Mouse (Mus musculus) midbrain, postnatal 0 days (tissue): Measurements from ENCODE around the gene Gmds. TPM values are rescaled to one million over a fixed set of nuclear protein-coding genes. Genes with fewer than 3 reads are reported as not detected.

Experiments
- ATAC-seq: fragments of 200-750 bp; cut with Nextera tagmentation; 2 replicates; pipeline ENCODE4 v1.8.0; 2017; ENCODE audit warnings: moderate number of reproducible peaks, mild to moderate bottlenecking, moderate TSS enrichment, moderate library complexity; ENCODE audit not compliant: low FRiP score
- DNase-seq: peaks from one replicate; pipeline ENCODE4 v3.0.0-alpha.2; 2015; ENCODE audit warnings: low spot score
- H3K27ac ChIP-seq: fragments of 300-500 bp; sonication (generic); 2 replicates; pipeline ENCODE4 v1.5.1; 2014; ENCODE audit warnings: low read depth, mild to moderate bottlenecking, low read length, mixed read lengths
- H3K27me3 ChIP-seq: fragments of 300-500 bp; sonication (generic); 2 replicates; pipeline ENCODE4 v1.6.1; 2014; ENCODE audit warnings: low read length, control low read depth, mixed read lengths; ENCODE audit not compliant: insufficient read depth
- H3K36me3 ChIP-seq: fragments of 300-500 bp; sonication (generic); 2 replicates; pipeline ENCODE4 v1.6.1; 2014; ENCODE audit warnings: low read length, control low read depth, mixed read lengths; ENCODE audit not compliant: insufficient read depth
- H3K4me1 ChIP-seq: fragments of 300-500 bp; sonication (generic); 2 replicates; pipeline ENCODE4 v1.6.1; 2014; ENCODE audit warnings: mild to moderate bottlenecking, control low read depth, antibody characterized with exemption, low read length, mixed read lengths; ENCODE audit not compliant: insufficient read depth
- H3K4me2 ChIP-seq: fragments of 300-500 bp; sonication (generic); 2 replicates; pipeline ENCODE4 v1.6.1; 2014; ENCODE audit warnings: low read depth, mild to moderate bottlenecking, low read length, mixed read lengths; ENCODE audit not compliant: poor library complexity, severe bottlenecking
- H3K4me3 ChIP-seq: fragments of 300-500 bp; sonication (generic); 2 replicates; pipeline ENCODE4 v1.5.1; 2014; ENCODE audit warnings: low read depth, mild to moderate bottlenecking, low read length, moderate library complexity
- H3K9ac ChIP-seq: fragments of 300-500 bp; sonication (generic); replicated peaks from 2 replicates; pipeline ENCODE4 v1.6.1; 2014; ENCODE audit warnings: mild to moderate bottlenecking, low read length, moderate library complexity, mixed read lengths; ENCODE audit not compliant: poor library complexity, severe bottlenecking
- H3K9me3 ChIP-seq: fragments of 300-500 bp; sonication (generic); 2 replicates; pipeline ENCODE4 v1.6.1; 2016; ENCODE audit warnings: low read length, control low read depth
- CTCF ChIP-seq: IDR thresholded peaks from 2 replicates; pipeline ENCODE4 v1.5.1; 2016; ENCODE audit warnings: antibody characterized with exemption, mild to moderate bottlenecking
- WGBS: fragments of 180-500 bp; shearing (Covaris S2); extraction: QIAGEN DNeasy Blood & Tissue Kit; methylation state at CpG from one replicate; pipeline ENCODE4 v1.1.7; 2014; 5-methylcytosine and 5-hydroxymethylcytosine counted together
- polyA plus RNA-seq: library from polyadenylated mRNA; unstranded; fragments of >200 nt; fragmentation: Nextera tagmentation; extraction: Ambion mirVana; gene quantifications from 2 replicates; pipeline ENCODE4 v1.2.1, GENCODE M21; 2015
- total RNA-seq: library from RNA; depleted of rRNA; stranded (reverse); fragments of >200 nt; gene quantifications from 2 replicates; pipeline ENCODE4 v1.2.3, GENCODE M21; 2014

Gene Gmds
- total and polyA plus RNA-seq, 2 experiments from 2014 or later, result 8.7 to 28.6 TPM

GRCm38 (mm10) chr13:32371874-32372530 is 33.5 kb upstream of the Gmds start:
- no peak overlapping the region for H3K4me2 ChIP-seq
- 79% methylated on average over 4 of the region's 4 CpGs for WGBS
- no peaks in the 10 kb centered on the region for H3K4me1 ChIP-seq
- no peaks in the 10 kb centered on the region for H3K9me3 ChIP-seq
- DNase-seq, result no peak
- TF ChIP-seq CTCF, result no peak
- no peak for ATAC-seq
- H3K27ac ChIP-seq, result no peak overlapping the region
- H3K4me3 ChIP-seq, result no peak overlapping the region
- no peaks in the 10 kb centered on the region for H3K27me3 ChIP-seq
- H3K36me3 ChIP-seq, result no peaks in the 10 kb centered on the region
- no peak overlapping the region for H3K9ac ChIP-seq

- Histone ChIP-seq H3K27ac (no peak overlapping the region), H3K36me3 (no peaks in the 10 kb centered on the region), H3K4me2 (no peak overlapping the region), H3K27me3 (no peaks in the 10 kb centered on the region), H3K9ac (no peak overlapping the region), H3K4me1 (no peaks in the 10 kb centered on the region), H3K4me3 (no peak overlapping the region), H3K9me3 (no peaks in the 10 kb centered on the region)
- WGBS, result 81% methylated on average over 7 of the region's 7 CpGs
- DNase-seq, result no peak
- no peak for TF ChIP-seq CTCF
- ATAC-seq, result no peak
Measured at GRCm38 (mm10) chr13:32370751-32371150, 32.2 kb upstream of the Gmds start.

- ATAC-seq, result no peak
- H3K9ac ChIP-seq, result no peak overlapping the region
- H3K27me3 ChIP-seq, result no peaks in the 10 kb centered on the region
- TF ChIP-seq CTCF, result no peak
- no peaks in the 10 kb centered on the region for H3K4me1 ChIP-seq
- H3K4me2 ChIP-seq, result no peak overlapping the region
- DNase-seq, result no peak
- 81% methylated on average over 1 of the region's 1 CpGs for WGBS
- no peaks in the 10 kb centered on the region for H3K36me3 ChIP-seq
- no peaks in the 10 kb centered on the region for H3K9me3 ChIP-seq
- H3K4me3 ChIP-seq, result no peak overlapping the region
- no peak overlapping the region for H3K27ac ChIP-seq
Measured at GRCm38 (mm10) chr13:32370135-32370534, 31.6 kb upstream of the Gmds start.

DNA sequence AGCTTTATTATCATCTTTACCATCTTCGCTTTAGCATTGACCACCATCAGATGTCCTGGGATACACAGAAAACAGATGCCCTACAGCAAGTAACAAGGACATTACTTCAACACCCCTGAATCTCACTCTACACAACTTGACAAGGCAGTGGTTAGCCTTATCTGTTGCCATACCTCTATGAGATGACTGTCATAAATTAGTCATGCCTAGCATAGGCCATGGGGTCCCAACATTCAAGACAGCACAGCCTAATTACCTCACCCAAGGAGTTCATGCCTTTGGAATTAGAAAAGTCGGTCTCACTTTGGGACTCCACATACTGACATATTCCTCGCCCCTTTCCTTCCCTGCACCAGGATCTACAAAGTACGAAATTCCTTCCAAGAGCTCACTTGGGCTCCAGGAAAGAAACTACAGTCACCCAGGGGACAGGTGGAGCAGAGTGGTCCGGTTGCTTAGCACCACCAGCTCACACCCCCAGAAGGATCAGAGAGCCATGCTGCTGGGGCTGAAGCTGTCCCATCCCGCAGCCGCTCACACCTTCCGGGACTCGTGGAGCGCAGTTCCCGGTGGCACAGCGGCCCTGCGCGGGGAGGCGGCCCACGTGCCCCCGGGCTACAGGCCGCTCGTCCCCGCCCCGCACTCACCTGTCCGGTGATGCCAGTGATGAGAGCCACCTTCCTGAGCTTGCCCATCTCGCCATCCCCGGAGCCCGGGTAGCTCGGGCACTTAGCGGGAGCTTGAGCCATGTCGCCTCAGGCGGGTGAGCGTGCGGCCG is 616 bp downstream of the Gmds start:
- DNase-seq (peak; percentile 12), ATAC-seq (peak; percentile 77)
- peak overlapping the region; percentile 77 for H3K27ac ChIP-seq
- H3K4me1 ChIP-seq, result no peaks in the 10 kb centered on the region
- WGBS, result 4% methylated on average over 32 of the region's 32 CpGs
- H3K9me3 ChIP-seq, result no peaks in the 10 kb centered on the region
- no peak for TF ChIP-seq CTCF
- H3K27me3 ChIP-seq, result no peaks in the 10 kb centered on the region
- peak overlapping the region; percentile 87 for H3K4me3 ChIP-seq
- no peaks in the 10 kb centered on the region for H3K36me3 ChIP-seq
- peak overlapping the region; percentile 85 for H3K9ac ChIP-seq
- H3K4me2 ChIP-seq, result peak overlapping the region; percentile 91

DNA sequence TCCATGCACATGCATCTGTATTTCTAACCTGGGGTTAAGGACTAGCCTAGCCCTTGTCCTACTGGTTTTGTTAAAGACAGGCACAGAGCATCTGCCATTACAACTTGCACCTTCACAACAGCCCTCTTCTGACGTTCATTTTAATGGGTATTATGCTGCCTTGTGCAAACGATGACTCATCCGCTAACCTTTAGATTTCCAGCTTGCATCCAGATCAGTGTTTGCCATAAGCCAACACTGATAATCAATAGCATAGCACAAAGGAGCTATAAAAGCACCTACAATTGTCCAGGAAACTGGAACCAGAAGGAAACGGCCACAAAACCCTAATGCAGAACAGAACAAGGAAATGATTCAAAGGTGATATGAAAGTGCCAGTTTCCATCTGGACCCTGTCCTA is 20.2 kb downstream of the Gmds start:
- Histone ChIP-seq H3K27ac (no peak overlapping the region), H3K9ac (no peak overlapping the region), H3K4me2 (no peak overlapping the region), H3K9me3 (no peaks in the 10 kb centered on the region), H3K4me3 (no peak overlapping the region), H3K27me3 (no peaks in the 10 kb centered on the region), H3K4me1 (no peaks in the 10 kb centered on the region), H3K36me3 (no peaks in the 10 kb centered on the region)
- TF ChIP-seq CTCF, result no peak
- 82% methylated on average over 4 of the region's 4 CpGs for WGBS
- no peak for ATAC-seq
- DNase-seq, result no peak

DNA sequence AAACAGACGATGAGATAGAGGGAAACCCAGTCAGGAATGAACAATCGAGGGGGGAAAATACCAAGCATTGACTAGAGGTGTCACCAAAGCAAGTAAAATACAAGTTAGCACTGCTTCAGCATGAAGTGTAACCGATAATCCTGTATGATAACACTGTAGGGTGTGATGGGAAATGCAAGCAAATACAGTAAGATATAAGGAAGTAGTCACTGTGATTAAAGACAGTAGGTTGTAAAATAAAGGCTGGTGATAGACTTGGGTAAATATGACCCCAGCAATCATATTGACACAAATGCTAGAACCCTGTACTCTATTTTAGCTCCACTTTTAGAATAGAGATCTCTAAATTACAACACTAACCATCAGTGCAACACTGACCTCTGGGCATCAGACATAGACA is 21.2 kb downstream of the Gmds start:
- Histone ChIP-seq H3K4me3 (no peak overlapping the region), H3K27me3 (no peaks in the 10 kb centered on the region), H3K9me3 (no peaks in the 10 kb centered on the region), H3K9ac (no peak overlapping the region), H3K36me3 (no peaks in the 10 kb centered on the region), H3K4me2 (no peak overlapping the region), H3K27ac (no peak overlapping the region), H3K4me1 (no peaks in the 10 kb centered on the region)
- 93% methylated on average over 3 of the region's 3 CpGs for WGBS
- no peak for DNase-seq
- no peak for TF ChIP-seq CTCF
- ATAC-seq, result no peak
